Mouse (Mus musculus): ENCODE measurements around the gene Atg14.

- no peak for TF ChIP-seq TCF3 (IDR thresholded peaks at IDR 0.05; ENCODE audit: insufficient read length, low read depth)
- TF ChIP-seq POLR2A (IDR thresholded peaks at IDR 0.05; ENCODE audit: insufficient read length, low read depth): no peak
- TF ChIP-seq CEBPB (IDR thresholded peaks at IDR 0.05; ENCODE audit: insufficient read depth, poor library complexity, severe bottlenecking): no peak
- no peak for TF ChIP-seq POLR2AphosphoS2 (IDR thresholded peaks at IDR 0.05; ENCODE audit: insufficient read length, low read depth)
These were observed 74.5 kb downstream of the Atg14 start for GRCm38 (mm10) chr14:47495951-47496350.

All from myocyte (in vitro differentiated cells).